Mouse (Mus musculus) midbrain, embryonic 13.5 days (tissue): ENCODE data around the gene Oca2. TPM values are rescaled to one million over a fixed set of nuclear protein-coding genes. Genes with fewer than 3 reads are reported as not detected.

Experiments
- ATAC-seq: fragments of 200-750 bp; cut with Nextera tagmentation; 2 replicates; pipeline ENCODE4 v1.8.0; 2017; ENCODE audit warnings: mild to moderate bottlenecking, moderate TSS enrichment, moderate library complexity
- H3K27ac ChIP-seq: fragments of 300-500 bp; sonication (generic); 2 replicates; pipeline ENCODE4 v1.5.1; 2015; ENCODE audit warnings: inconsistent platforms, mild to moderate bottlenecking, moderate library complexity
- H3K27me3 ChIP-seq: fragments of 300-500 bp; sonication (generic); 2 replicates; pipeline ENCODE4 v1.6.1; 2015; ENCODE audit warnings: mild to moderate bottlenecking, inconsistent platforms
- H3K36me3 ChIP-seq: fragments of 300-500 bp; sonication (generic); 2 replicates; pipeline ENCODE4 v1.6.1; 2015; ENCODE audit warnings: mild to moderate bottlenecking, inconsistent platforms
- H3K4me1 ChIP-seq: fragments of 300-500 bp; sonication (generic); replicated peaks from 2 replicates; pipeline ENCODE4 v1.6.1; 2015; ENCODE audit warnings: inconsistent platforms
- H3K4me2 ChIP-seq: fragments of 300-500 bp; sonication (generic); replicated peaks from 2 replicates; pipeline ENCODE4 v1.6.1; 2015; ENCODE audit warnings: moderate library complexity, mild to moderate bottlenecking, inconsistent platforms
- H3K4me3 ChIP-seq: fragments of 300-500 bp; sonication (generic); replicated peaks from 2 replicates; pipeline ENCODE4 v1.5.1; 2015; ENCODE audit warnings: mild to moderate bottlenecking, inconsistent platforms
- H3K9ac ChIP-seq: fragments of 300-500 bp; sonication (generic); replicated peaks from 2 replicates; pipeline ENCODE4 v1.6.1; 2015; ENCODE audit warnings: mild to moderate bottlenecking, inconsistent platforms
- H3K9me3 ChIP-seq: fragments of 300-500 bp; sonication (generic); 2 replicates; pipeline ENCODE4 v1.6.1; 2016; ENCODE audit warnings: mild to moderate bottlenecking, inconsistent platforms
- WGBS: fragments of 180-500 bp; shearing (Covaris S2); methylation state at CpG from one replicate; pipeline ENCODE4 v1.1.7; 2015; 5-methylcytosine and 5-hydroxymethylcytosine counted together
- polyA plus RNA-seq: library from polyadenylated mRNA; unstranded; fragments of >200 nt; fragmentation: Nextera tagmentation; extraction: Ambion mirVana; gene quantifications from 2 replicates; pipeline ENCODE4 v1.2.1, GENCODE M21; 2015

Gene Oca2
- polyA plus RNA-seq, 1 experiment from 2014 or later = 0.09 TPM

- Histone ChIP-seq H3K4me1 (no peaks in the 10 kb centered on the region), H3K36me3 (no peaks in the 10 kb centered on the region), H3K9ac (no peak overlapping the region), H3K4me3 (no peak overlapping the region), H3K27ac (no peak overlapping the region), H3K4me2 (no peak overlapping the region), H3K27me3 (no peaks in the 10 kb centered on the region), H3K9me3 (no peaks in the 10 kb centered on the region)
- no peak for ATAC-seq
- 88% methylated on average over 2 of the region's 2 CpGs for WGBS
Measured at GRCm38 (mm10) chr7:56277506-56277905, 37.9 kb downstream of the Oca2 start.

DNA sequence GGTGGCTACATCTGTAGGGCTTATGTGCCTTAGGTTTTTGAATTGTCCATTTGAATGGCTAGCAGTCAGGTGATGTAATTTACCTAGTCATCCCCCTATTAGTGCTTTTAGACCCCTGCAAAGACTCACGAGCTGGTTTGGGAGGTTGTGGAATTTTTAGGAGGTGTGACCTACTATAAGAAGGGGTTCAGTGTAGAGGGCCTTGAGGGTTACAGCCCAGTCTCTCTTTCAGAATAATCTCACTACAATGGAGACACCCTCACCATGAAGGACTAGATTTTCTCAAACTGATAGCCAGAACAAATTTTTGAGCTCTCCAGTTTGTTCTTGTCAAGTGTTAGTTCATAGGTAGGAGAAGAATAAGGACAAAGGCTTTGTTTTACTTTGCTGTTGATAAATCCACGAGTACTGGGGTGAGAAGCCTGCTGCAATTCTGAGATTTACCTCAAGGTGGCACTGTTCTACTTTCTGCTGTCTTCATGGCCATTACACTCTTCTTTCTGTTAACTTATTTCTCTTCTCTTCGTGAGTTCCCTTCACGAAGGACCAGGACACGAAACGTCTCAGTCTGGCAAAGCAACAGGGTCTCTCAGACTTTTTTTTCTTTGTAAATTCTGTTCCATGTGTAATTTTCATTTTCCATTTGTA, 52.0 kb downstream of the Oca2 start:
- WGBS = 32% methylated on average over 6 of the region's 6 CpGs
- Histone ChIP-seq H3K9me3 (no peaks in the 10 kb centered on the region), H3K27me3 (no peaks in the 10 kb centered on the region), H3K27ac (no peak overlapping the region), H3K36me3 (no peaks in the 10 kb centered on the region), H3K9ac (no peak overlapping the region), H3K4me1 (no peaks in the 10 kb centered on the region), H3K4me2 (no peak overlapping the region), H3K4me3 (no peak overlapping the region)
- ATAC-seq = peak; percentile 68

GRCm38 (mm10) chr7:56304408-56304807, 64.8 kb downstream of the Oca2 start:
- no peak overlapping the region for H3K9ac ChIP-seq
- H3K9me3 ChIP-seq = no peaks in the 10 kb centered on the region
- H3K4me3 ChIP-seq = no peak overlapping the region
- no peaks in the 10 kb centered on the region for H3K4me1 ChIP-seq
- H3K27me3 ChIP-seq = no peaks in the 10 kb centered on the region
- H3K4me2 ChIP-seq = no peak overlapping the region
- H3K36me3 ChIP-seq = no peaks in the 10 kb centered on the region
- no peak for ATAC-seq
- H3K27ac ChIP-seq = no peak overlapping the region
- WGBS = 8% methylated on average over 1 of the region's 1 CpGs

DNA sequence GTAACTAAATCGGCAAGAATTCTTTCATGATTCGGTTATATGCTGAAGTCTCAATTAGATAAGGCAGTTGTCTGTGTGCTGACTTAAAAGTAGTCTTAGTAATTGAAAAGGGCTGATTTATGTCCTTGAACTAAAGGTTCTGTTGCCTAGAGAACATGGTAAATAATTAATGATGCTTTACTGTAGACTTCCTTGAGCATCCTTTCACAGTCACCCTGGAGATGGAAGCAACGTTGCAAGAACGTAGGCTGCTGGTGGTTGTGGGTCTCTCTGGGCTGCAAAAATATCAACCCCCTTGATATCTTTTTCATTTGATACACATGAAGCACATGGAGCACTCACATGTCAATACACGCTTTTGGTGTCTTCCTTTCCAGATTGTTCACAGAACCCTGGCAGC, 74.8 kb downstream of the Oca2 start:
- Histone ChIP-seq H3K4me3 (no peak overlapping the region), H3K4me2 (no peak overlapping the region), H3K9me3 (no peaks in the 10 kb centered on the region), H3K36me3 (no peaks in the 10 kb centered on the region), H3K27ac (no peak overlapping the region), H3K4me1 (no peaks in the 10 kb centered on the region), H3K27me3 (no peaks in the 10 kb centered on the region), H3K9ac (no peak overlapping the region)
- WGBS = 76% methylated on average over 5 of the region's 5 CpGs
- no peak for ATAC-seq

GRCm38 (mm10) chr7:56315630-56316529, 76.3 kb downstream of the Oca2 start:
- Histone ChIP-seq H3K4me2 (no peak overlapping the region), H3K4me3 (no peak overlapping the region), H3K9me3 (no peaks in the 10 kb centered on the region), H3K36me3 (no peaks in the 10 kb centered on the region), H3K27me3 (no peaks in the 10 kb centered on the region), H3K4me1 (no peaks in the 10 kb centered on the region), H3K27ac (no peak overlapping the region), H3K9ac (no peak overlapping the region)
- WGBS = 44% methylated on average over 7 of the region's 7 CpGs
- peak; percentile 85 for ATAC-seq

DNA sequence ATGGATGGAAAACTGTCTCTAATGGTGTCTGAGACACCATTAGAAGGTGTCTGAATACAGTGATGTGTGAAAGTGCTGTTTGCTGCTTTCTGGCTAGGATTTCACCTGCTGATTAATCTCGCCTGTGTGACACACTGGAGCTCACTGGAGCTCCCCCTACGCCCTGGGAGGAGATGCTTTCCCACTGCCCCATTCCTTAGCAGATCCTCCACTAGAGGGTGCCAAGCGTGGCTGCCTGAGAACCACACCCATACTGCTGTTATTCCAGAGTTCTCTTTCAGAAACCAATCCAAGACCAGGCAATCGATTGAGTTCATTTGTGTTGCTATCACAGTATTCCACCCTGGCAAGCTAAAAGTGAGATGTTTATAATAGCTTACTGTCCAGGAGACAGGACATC, 88.2 kb downstream of the Oca2 start:
- Histone ChIP-seq H3K9ac (no peak overlapping the region), H3K9me3 (no peaks in the 10 kb centered on the region), H3K27me3 (no peaks in the 10 kb centered on the region), H3K4me2 (no peak overlapping the region), H3K27ac (no peak overlapping the region), H3K36me3 (no peaks in the 10 kb centered on the region), H3K4me3 (no peak overlapping the region), H3K4me1 (no peaks in the 10 kb centered on the region)
- 44% methylated on average over 4 of the region's 4 CpGs for WGBS
- ATAC-seq = no peak

GRCm38 (mm10) chr7:56348528-56348927, 109.0 kb downstream of the Oca2 start:
- no peaks in the 10 kb centered on the region for H3K4me1 ChIP-seq
- H3K27ac ChIP-seq = no peak overlapping the region
- H3K36me3 ChIP-seq = no peaks in the 10 kb centered on the region
- WGBS = 55% methylated on average over 3 of the region's 3 CpGs
- ATAC-seq = no peak
- H3K27me3 ChIP-seq = no peaks in the 10 kb centered on the region
- no peak overlapping the region for H3K4me2 ChIP-seq
- H3K4me3 ChIP-seq = no peak overlapping the region
- no peaks in the 10 kb centered on the region for H3K9me3 ChIP-seq
- H3K9ac ChIP-seq = no peak overlapping the region

- no peaks in the 10 kb centered on the region for H3K4me1 ChIP-seq
- H3K27me3 ChIP-seq = no peaks in the 10 kb centered on the region
- ATAC-seq = no peak
- H3K9ac ChIP-seq = no peak overlapping the region
- no peak overlapping the region for H3K27ac ChIP-seq
- no peak overlapping the region for H3K4me2 ChIP-seq
- no peak overlapping the region for H3K4me3 ChIP-seq
- no peaks in the 10 kb centered on the region for H3K36me3 ChIP-seq
- H3K9me3 ChIP-seq = no peaks in the 10 kb centered on the region
- 89% methylated on average over 4 of the region's 4 CpGs for WGBS
Measured at GRCm38 (mm10) chr7:56356658-56357342, 117.2 kb downstream of the Oca2 start.

GRCm38 (mm10) chr7:56381750-56382421, 142.3 kb downstream of the Oca2 start:
- Histone ChIP-seq H3K4me3 (no peak overlapping the region), H3K9me3 (no peaks in the 10 kb centered on the region), H3K9ac (no peak overlapping the region), H3K36me3 (no peaks in the 10 kb centered on the region), H3K27me3 (no peaks in the 10 kb centered on the region), H3K4me2 (no peak overlapping the region), H3K27ac (no peak overlapping the region), H3K4me1 (no peaks in the 10 kb centered on the region)
- WGBS = 92% methylated on average over 4 of the region's 4 CpGs
- no peak for ATAC-seq

DNA sequence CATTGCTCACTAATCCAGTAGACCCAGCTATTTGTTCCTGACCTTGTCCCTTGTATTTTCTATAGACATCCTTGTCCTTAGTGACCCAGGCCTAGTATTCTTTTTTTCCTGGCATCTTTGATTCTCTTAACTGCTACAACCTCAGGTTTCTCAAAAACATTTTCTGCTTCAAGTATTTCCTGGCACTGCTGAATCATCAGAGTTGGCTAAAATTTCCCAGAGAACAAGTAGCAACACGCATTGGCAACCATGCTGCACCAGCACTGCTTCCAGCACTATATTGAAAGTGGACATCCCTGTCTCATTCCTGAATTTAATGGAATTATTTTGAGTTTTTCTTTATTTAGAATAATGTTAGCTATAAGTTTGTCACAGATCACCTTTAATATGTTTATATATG, 143.1 kb downstream of the Oca2 start:
- no peak for ATAC-seq
- 85% methylated on average over 1 of the region's 1 CpGs for WGBS
- Histone ChIP-seq H3K4me3 (no peak overlapping the region), H3K4me2 (no peak overlapping the region), H3K9ac (no peak overlapping the region), H3K36me3 (no peaks in the 10 kb centered on the region), H3K27me3 (no peaks in the 10 kb centered on the region), H3K4me1 (no peaks in the 10 kb centered on the region), H3K9me3 (no peaks in the 10 kb centered on the region), H3K27ac (no peak overlapping the region)

GRCm38 (mm10) chr7:56388295-56388694, 148.7 kb downstream of the Oca2 start:
- Histone ChIP-seq H3K4me1 (no peaks in the 10 kb centered on the region), H3K9ac (no peak overlapping the region), H3K27me3 (no peaks in the 10 kb centered on the region), H3K4me2 (no peak overlapping the region), H3K27ac (no peak overlapping the region), H3K36me3 (no peaks in the 10 kb centered on the region), H3K9me3 (no peaks in the 10 kb centered on the region), H3K4me3 (no peak overlapping the region)
- no peak for ATAC-seq
- 81% methylated on average over 2 of the region's 2 CpGs for WGBS
